Mouse (Mus musculus) hindlimb bud, embryonic 11.5 days (tissue): ENCODE measurements at regions not wholly inside any gene's neighbourhood (a gene's known extent, or its start where the extent isn't known, plus 50 kb on each side); places are given as distances from the start of the nearest gene placed in this dataset.

Experiments
- DNase-seq: peaks from one replicate; pipeline ENCODE4 v3.0.0-alpha.2; 2012; ENCODE audit warnings: low read depth, low spot score; ENCODE audit errors: extremely low spot score

DNA sequence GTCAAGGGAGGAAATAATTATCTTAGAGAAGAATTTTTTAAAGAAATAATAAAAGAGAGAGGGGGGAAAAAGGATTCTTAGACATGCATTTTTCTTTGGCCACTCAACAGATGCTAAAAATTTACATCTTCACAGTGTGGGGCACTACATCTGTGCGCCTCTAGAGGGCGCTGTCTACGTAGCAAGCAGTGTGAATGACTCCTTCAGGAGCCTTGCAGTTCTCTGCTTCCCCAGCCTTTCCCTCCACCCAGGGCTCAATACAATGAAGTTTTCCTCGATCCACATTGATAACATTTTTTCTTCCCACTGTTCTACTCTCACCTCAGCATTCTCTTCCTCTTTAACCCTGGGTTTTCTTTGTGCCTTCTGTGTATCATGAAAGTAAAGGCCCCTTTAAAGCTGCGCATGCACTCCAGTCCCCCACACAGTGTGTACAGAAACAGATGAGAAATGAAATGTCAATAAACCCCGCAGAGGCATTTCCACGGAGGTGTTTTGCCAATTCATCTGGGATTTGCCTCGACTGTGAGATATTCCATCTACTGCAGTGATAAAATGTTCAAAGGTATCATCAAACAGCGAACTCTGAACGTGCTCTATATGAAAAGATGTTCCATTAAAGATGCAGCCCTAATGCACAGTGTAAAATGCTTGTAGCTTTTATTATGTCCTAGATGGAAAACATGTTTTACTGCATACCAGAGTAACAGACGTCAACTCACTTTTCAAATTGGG, 181.2 kb downstream of the Rdh14 start:
- peak; percentile 49 for DNase-seq

DNA sequence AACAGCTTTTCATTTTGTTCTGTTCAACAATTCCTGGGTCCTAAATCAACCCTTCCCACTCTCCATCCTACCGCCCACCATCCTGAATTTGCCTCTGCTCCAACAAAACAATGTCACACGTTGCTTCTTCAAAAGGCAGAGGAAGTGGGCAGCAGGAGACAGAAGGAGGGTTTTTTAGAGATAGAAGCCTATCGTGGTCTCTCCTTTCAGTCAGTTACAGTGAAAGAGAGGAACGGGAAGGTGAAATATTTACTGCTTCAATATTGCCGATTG, 181.7 kb downstream of the Rdh14 start:
- DNase-seq = no peak

DNA sequence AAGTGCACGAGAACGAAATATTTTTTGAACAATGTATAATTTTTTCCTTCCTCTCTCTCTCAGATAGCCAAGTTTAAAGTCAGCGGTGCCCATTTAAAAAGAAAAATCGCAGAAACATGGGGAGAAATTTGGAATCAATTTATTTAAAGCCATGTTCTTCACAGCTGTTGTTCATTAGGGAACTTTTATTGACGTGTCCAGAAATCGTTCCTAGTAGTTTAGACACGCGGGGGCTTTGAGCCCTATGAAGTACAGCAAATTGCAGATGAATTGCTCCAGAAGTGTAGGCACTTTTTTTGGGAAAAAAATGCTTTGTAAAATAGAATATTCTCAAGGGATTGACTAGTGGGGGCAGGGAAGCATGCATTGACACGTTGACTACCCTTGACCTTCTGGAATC, 182.8 kb downstream of the Rdh14 start:
- peak; percentile 61 for DNase-seq

DNA sequence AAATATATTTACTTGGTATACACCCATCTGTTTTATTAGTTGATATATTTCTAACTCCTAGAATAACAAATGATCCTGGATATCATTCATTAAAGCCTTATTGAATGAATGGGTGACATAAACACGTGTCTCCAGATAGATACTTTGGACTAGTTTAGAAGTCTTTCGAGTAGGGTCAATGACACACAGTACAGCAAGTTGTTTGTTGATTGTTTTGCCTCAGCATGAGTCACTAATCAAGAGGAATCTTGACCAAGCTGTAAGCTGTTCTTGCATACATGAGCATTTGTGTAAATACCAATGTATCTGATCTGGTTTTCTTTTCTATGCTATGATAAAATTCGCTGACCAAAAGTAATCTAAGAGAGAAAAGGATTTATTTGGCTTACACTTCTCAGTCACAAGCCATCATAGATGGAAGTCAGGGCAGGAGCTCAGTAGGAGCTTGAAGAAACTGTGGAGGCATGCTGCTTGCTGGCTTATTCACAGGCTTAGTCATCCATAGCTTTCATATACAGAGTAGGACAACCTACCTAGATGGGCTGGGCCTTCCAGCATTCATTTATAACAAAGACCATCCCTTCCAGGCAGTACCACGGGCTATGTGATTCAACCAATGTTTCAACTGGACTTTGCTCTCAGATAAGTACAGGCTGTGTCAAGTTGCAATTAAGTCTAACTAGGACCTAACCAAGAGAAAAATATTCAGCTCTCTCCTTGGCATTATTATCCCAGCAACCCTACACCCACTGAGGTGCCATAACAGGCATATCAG, 192.5 kb downstream of the Rdh14 start:
- no peak for DNase-seq

DNA sequence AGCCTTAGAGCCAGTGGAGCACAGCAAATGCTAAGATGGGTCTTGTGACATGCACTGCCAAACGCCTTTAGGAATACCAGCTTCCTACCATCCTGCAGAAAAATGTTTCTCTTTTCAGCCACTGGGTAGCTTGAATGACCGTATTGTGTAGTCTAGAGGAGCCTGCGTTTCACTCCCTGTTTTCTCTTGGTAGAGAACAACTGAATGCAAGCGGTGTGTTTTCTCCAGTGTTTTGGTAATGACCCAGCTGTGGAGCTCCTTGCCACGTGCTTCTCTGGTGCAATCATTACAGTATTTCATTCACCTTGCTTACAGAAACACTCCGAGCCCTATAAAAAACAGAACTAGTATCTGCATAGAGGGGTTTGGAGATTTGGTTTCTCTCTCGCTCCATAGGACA, 193.5 kb downstream of the Rdh14 start:
- DNase-seq = no peak

DNA sequence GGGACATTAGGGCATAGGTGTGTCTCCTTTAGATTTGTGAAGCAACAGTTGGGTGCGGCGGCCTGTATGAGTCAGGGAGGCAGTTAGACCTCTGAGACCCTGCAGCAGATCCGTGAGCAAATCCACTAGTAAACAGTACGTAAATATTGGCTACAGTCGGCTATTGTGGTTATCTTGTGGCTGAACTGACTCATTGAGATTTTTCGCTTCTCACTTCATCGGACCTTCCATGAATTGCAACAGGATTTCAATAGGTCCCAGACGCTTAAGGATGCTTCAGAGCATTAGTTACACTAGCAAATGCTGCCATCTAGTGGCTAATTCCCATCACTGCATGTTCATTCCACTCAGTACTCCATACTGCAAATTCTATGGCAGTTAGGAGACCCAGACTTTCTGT, 199.0 kb downstream of the Rdh14 start:
- DNase-seq = peak; percentile 82

DNA sequence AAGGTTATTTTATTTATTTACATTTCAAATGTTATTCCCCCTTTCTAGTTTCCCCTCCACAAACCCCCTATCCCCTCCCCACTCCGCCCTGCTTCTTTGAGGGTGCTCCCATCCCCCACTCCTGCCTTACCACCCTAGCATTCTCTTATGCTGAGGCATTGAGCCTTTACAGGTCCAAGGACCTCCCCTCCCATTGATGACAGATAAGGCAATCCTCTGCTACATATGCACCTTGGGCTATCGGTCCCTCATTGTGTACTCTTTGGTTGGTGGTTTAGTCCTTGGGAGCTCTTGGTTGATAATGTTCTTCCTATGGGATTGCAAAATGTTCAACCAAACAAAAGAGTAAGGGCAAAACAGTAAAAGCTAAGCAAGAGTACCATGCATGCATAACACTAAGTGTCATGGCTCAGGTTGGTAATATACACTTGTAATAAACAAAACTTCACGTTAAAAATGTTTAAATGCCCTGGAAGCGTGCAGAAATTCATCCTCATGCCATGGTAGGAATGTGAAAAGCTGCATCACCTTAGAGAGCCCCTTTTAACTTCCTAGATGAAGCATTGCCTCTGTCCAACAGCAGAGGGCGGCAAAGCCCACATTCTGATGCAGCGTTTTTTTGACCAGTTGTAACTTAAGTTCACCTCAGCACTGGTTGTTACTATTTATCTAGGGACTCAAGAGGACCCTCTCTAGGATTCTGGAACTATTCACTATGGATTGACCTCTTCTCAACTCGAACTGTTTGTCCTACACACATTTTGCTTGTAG, 207.6 kb downstream of the Rdh14 start:
- DNase-seq = peak; percentile 39

DNA sequence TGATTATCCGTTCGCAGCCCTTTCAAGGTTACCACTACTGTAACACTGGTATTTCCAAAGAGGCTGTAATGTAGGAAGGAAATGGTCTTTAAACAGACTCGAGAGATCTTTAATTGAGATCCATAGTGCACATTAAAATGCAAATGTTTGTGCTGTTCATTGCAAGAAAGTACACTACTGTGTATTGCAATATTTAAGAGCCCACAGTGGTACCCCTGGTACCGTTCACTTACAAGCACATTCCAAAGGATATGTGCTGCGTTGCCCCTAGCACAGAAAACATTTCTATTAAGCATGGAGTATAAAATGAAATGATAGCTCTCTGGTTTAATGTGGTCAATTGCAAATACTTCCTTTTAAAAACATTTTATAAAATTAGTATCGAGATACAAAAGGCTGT, 209.5 kb downstream of the Rdh14 start:
- no peak for DNase-seq

DNA sequence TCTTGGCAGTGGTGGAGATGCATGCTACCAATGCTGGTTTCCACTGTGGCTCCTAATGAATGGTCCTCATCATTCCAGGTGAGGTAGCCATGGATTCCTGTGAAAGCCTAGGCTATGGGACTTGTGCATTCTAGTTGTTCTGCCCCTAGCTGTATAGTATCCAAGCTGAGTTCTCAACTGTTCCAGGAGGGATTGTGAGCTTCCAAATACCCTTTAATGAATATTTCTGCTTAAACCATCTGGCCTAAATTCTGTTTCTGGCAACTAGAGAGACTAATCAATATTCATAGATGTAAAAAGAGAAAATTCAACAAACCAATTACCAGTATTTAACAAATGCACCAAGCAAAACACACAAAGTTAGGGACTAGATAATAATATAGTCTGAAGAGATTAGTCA, 227.7 kb downstream of the Rdh14 start:
- no peak for DNase-seq

DNA sequence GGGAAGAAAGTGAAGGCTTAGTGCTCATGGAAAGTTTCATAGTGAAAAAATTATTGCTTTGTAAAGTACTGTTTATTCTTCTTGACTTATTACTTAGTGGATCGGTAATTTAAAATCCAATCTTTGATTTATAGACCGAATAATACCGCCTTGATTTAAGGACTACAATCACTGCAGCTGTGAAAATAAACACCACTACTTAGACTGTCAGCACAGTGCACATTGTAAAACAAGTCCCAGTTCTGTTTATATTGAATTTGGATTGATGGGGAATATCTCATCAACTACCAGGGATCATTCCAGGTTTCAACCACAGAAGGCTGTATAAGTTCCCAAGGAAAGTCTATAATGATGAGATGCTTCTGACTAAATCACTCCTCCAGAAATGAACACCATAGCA, 230.0 kb downstream of the Rdh14 start:
- no peak for DNase-seq

DNA sequence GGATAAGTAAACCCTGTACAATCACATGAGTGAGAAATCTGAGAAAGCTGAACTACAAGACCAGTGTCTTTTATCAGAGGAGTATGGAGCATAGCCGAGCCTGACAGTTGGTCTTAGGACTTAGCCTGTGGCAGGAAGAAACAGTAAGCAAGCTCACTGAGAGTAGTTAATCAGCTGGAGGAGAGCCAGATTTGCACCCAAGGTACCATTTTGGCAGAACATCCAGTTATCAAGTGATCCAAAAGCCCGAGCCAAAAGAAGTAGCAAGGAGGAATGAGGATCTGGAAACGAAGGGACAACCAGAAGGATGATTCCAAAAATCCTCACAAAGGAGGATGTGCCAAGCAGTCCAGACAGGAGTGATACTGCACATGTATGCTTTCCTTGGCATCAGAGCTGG, 248.0 kb downstream of the Rdh14 start:
- DNase-seq = no peak

DNA sequence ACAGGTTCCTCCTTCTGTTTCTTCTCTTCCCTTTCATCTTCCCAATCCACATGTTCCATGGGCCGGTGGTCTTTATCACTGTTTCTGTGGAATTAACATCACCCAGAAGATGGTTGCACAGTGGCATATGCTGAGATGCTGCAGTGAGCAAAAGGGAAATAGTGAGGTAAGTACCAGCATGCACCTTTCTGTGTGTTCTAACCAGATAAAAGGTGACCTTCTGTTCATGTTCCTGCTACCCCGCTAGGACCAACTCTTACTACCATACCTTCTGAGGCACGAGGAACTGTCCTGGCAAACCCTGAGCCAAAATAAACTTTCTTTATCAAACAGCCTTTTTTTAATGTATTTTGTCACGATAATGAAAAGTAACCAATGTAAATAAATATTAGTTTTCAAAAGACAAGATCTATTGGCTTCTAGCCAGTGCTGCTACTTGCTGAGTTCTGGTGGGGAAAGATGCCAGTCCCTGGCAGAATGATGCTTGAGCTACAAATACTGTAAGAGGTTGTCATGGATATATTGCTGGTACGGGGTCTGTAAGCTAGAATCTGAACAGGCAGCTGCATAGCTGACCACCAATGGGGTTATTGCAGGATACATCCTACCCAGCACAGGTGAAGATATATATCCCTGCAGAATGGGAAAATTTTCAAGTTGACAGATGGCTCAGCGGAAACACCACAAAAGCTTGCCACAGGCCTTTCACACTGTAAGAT, 264.1 kb downstream of the Rdh14 start:
- DNase-seq = no peak

DNA sequence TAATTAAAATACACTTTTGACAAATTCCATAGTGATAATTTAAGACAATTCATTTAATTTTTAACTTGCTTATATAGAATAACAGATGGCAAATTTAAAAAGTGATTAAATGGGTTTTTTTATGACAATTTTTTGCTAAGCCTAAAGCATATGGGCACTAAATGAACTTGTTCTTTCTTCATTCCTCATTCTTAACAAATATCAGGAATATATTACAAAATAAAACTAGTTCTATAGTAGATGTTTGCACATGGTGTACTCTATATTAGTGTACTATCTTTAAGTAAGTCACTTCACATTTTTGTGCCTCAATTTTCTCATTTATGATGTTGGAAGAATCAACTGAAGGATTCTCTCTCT, 264.6 kb downstream of the Rdh14 start:
- no peak for DNase-seq

DNA sequence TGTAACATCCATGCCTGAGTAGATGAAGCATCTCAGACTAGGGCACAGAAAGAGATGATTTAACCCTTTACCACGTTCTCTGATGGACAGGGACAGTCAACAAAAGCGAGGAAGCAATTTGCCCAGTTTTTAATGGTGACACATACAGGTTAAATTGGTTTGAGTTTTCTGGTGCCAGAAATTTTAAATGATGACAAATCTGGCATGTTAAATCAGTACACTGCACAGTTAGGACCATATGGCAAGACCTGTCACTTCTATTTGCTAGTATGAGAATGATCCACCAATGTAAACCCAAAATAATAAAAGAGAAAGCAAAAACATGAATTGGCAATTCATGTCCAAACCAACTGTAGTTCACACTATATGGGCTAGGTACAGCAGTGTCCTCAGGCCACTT, 268.3 kb downstream of the Rdh14 start:
- no peak for DNase-seq

DNA sequence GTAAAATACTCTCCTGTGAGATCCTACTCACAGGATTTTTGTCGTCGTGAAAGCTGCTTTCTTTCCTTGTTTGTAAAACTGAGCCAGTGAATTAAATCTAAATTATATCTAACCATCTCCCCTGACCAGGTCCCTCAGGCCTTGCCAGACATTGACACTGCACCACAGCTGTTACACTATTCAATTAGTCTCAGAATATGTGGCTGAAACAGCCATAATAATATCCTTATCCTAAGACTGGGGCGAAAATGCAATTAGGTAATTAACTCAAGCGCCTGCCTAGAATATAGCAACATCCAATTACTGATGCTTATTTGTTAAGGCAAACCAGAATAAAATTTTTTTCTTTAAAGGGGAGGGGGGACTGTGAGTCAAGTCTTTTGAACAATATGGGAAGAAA, 296.2 kb downstream of the Rdh14 start:
- DNase-seq = no peak
